Mouse (Mus musculus): ENCODE data around the gene Nfic. TPM values are rescaled to one million over a fixed set of nuclear protein-coding genes. Genes with fewer than 3 reads are reported as not detected.

Nfic gene
- total RNA-seq, 2 experiments from 2014 or later: 6.2 to 51.4 TPM

DNA sequence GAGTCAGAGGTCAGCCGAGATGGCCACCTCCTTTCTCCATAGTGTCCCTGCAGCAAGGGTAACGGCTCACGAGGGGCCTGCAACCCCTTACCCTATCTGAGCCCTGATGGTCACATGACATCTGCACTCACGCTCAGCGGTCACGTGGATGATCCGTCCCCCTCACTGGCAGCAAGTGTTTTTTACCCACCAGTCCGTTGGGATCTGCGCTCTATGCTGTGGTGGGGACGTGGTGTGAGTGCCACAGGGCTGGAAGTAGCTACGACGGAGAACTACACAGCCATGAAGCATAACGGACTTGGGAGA lies 47.1 kb downstream of the Nfic start:
- ATAC-seq (ENCODE audit: poor library complexity, severe bottlenecking): no peak

DNA sequence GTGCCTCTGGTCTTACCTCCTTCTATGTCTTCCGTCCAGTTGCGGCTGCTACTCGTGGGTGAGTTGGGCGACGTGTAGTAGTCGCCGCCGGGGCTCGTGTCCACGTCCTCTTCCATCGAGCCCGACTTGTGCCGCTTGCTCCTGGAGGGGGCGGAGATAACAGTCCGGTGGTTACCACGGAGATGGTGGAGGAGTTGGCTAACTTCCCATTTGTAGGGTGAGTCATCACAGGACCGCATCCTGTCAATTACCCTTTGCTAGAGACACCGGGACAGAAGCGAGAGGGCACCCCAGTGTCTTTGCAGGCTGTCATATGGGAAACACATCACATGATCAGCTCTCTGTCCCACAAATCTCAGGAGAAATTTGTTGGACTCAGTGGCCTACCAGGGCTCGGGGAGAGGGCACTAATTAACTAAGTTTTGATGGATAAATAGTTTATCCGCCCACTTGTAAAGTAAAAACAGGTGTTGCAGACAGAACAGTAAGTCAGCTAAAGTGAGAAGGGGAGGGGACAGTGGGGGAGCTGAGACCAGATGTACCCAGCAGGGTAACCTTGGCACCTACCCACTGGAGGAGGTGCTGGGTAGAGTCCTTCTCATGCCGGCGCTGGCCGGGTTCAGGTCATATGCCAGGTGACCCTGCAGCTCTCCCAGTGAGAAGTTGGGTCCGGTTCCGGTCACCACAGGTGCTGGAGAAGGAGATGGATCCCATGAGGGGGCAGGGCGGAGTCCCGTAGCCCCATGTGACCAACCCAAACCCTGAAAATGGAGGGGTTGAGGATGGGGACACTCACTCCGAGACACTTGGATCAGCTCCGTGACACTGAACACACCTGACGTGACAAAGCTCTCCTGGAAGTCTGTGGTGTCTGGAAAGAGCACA lies 47.7 kb downstream of the Nfic start:
- ATAC-seq (ENCODE audit: poor library complexity, severe bottlenecking): peak; percentile 75

GRCm38 (mm10) chr10:81406504-81407440 lies 48.7 kb downstream of the Nfic start:
- ATAC-seq (ENCODE audit: poor library complexity, severe bottlenecking): no peak

DNA sequence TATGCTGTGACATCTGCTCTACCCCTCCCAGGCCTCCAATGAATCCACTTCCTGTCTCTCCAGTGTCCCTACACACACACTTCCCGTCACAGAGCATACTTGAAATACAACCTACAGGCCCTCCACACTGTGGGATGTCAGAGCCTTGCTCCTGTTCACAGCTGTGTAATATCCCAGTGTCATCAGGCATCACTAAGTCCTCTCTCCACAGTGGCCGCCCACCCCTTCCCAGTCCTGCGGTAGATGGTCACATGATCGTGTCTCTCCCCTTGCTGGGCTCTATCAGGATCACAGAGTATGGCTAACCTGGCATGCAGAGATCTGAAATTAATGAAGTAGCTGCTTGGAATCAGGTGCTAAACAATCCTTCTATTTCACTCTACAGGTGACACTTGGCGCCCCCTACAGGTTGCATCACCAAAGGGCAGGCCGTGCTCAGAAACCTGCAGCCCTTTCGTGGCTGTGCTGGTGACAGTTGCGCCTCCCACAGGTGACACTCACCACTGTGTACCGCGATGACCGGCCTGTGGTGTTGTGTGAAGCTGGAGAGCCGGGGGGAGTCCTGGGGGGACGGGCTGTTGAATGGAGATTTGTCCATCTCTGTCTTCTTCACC lies 49.7 kb downstream of the Nfic start:
- ATAC-seq (ENCODE audit: poor library complexity, severe bottlenecking): peak; percentile 34

- peak; percentile 60 for ATAC-seq (ENCODE audit: poor library complexity, severe bottlenecking)
Observed at GRCm38 (mm10) chr10:81404720-81405119, 50.7 kb downstream of the Nfic start.

DNA sequence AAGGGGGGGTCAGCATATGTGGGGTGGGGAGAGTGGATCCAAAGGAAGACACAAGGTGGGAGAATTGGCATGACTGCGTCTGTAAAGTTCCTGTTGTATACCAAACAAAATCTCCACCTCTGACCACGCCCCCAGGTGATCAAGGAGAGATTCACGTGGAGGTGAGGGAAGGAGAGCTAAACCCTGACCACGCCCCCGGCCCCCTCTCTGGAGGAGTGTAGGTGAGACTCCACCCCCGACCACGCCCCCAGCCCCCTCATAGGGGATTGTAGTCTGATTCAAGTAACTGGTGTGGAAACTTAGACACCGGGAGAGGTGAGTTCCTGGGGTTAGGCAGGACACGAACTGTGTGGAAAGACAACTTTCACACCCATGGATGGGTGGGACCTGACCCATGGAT lies 51.4 kb downstream of the Nfic start:
- no peak for ATAC-seq (ENCODE audit: poor library complexity, severe bottlenecking)

DNA sequence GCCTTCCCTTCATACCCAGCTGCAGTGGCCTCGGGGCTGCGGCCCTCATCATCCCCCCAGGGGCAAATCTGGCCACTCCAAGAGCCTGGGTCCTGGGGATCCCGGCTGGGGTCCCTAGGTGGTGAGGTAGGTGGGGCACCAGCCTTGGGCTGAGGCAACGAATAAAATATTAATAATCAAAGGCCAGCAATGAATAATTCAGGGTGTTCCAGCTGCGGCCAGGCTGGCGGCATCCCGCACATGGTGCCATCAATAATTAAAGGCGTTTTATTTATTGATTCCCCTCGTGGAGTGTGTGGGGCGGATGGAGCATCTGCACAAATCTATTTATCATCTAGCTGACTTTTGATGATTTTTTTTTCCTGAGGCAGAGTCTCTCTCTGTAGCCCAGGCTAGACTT lies 51.9 kb downstream of the Nfic start:
- no peak for ATAC-seq (ENCODE audit: poor library complexity, severe bottlenecking)

GRCm38 (mm10) chr10:81402227-81402765 lies 53.1 kb downstream of the Nfic start:
- ATAC-seq (ENCODE audit: poor library complexity, severe bottlenecking): no peak

DNA sequence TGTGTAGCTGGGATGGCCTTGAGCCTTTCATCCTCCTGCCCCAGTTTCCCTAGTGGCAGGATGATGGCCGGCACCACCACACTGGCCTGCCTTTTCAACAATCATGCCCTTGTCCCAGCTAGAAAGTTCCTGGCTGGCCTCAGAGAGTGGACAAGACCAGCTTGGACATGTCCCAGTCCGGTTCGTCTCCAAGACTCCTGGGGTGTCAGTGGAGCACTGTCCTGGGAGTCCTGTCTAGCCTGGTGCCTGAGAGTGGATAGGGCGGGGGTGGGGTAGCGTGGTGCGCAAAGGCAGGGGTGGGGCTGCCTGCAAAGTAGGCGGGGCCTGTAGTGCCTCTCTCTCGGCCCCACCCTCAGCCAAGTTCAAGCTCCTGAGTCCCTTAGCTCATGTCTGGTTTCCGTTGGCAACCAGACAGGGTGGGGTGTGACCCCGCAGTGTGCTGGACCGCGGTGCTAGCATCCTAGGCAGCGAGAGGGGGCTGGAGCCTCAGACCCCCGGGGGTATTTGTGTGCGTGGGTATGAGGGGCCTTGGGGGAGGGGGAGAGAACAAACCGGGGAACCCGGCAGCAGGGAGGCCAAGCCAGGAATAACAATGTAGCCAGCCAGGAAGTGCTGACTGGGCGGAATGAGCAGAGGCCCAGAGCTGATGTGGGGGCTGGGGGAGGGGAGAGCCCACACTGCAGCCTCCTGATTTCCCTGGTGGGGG lies 53.8 kb downstream of the Nfic start:
- 0 out of 2 replicates have a peak, but pooled peaks have one; percentile 19 for ATAC-seq (ENCODE audit: poor library complexity, severe bottlenecking)

DNA sequence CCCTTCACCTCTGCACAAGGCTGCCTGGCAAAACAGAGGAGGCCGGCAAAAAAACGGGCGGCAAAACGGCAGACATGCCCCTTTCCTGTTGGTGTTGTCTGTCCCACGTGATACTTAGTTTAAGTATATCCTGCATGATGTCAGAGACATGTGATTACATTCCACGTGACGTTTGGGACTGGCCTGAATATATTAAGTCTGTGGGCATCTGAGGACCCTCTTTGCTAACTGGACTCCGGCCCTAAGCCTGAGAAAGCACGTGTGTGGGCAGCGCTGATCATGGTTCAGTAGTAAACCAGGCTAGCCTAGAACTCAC lies 54.3 kb downstream of the Nfic start:
- ATAC-seq (ENCODE audit: poor library complexity, severe bottlenecking): no peak

DNA sequence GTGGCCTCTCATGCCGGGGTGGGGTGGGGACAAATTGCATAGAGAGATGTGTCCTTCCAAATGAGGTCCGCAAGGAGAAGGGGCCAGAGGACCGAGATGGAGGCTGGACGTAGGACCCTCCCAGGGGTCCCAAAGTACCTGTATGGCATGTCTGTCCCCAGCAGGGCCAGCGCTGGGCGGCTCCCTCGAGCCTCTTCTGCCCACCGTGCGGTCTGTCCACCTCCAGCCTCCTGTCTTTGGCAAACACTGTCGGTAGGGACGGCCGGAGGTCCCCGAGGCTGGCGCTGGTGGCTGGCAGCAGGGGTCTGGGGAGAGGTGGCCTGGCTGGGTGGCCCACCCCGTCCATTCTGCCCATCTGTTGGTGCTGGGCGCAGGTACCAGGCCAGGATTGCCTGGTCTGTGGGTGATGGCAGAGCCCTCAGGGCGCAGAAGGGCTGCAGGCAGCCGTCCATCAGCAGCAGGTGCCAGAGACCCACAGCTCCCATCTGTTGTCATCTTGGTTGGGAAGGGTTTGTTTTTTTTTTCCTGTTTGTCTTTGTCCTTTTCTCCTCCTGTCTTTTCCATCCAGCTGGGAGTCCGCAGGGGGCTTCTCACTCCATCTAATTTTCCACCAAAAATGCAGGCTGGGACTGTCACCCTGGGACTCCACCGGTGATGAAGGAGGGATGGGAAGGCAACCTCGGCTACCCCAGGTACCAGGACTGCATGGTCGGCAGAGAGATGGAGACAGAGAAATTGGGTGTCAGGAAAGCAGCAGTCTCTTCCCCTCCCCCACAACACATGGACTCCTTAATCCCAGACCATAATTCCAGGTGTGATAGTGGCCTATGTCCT lies 54.8 kb downstream of the Nfic start:
- no peak for ATAC-seq (ENCODE audit: poor library complexity, severe bottlenecking)

- no peak for ATAC-seq (ENCODE audit: poor library complexity, severe bottlenecking)
Observed at GRCm38 (mm10) chr10:81399798-81400308, 55.6 kb downstream of the Nfic start.

DNA sequence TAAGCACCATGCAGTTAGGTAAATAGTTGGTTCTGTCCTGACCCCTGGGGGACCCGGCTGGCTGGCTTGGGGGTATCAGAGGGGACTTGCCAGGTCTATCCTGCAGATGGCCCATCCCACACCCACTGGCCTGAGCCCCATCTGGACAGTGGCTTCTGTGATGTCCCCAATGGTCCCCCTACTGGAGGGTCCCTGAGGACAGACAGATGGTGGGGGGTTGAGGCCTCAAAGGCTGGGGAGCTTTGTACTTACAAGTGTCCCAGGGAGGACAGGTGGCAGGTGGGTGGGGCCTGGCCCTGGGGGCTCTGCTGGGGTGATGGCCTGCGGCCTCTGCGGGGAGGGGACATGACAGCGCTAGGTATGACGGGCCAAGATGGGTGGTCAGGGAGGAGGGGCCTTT lies 56.1 kb downstream of the Nfic start:
- no peak for ATAC-seq (ENCODE audit: poor library complexity, severe bottlenecking)

DNA sequence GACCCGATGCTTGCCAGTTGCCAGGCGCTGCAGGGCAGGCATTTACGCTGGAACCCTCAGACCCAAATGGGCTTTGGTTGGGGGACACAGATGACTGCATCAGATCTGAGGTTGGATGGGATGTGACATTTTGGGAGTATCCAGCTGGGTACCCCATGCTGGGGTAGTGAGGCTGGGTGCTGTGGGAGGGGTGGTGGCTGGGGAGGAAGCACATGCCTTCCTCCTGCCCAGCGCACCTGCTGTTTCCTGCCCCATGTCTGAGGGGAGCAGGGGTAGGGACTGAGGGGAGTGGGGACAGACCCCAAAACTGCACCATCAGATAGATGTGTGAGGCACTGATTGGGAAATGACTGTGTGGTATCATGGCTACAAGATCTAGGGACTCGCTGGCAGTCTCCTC lies 58.7 kb downstream of the Nfic start:
- no peak for ATAC-seq (ENCODE audit: poor library complexity, severe bottlenecking)

DNA sequence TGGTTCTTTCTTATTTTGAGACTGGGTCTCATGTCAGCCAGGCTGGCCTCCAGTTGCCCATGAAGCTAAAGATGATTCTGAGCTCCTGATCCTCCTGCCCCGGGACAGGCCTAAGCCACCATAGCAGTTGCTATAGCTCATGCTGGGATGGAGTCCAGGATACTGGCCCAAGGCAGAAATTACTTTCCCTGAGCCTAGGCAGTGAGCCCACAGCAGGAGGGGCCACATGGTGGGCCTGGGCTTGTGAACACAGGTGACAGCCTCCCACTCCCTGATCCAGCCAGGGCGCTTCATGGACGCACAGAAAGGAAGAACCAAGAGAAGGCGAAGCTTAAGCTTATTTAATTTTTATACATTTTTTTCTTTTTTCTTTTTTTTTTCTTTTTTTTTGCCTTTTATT lies 59.6 kb downstream of the Nfic start:
- no peak for ATAC-seq (ENCODE audit: poor library complexity, severe bottlenecking)

- peak; percentile 78 for ATAC-seq (ENCODE audit: poor library complexity, severe bottlenecking)
Observed at GRCm38 (mm10) chr10:81395127-81395526, 60.3 kb downstream of the Nfic start.

- ATAC-seq (ENCODE audit: poor library complexity, severe bottlenecking): peak; percentile 41
Observed at GRCm38 (mm10) chr10:81393456-81394063, 61.9 kb downstream of the Nfic start.

- ATAC-seq (ENCODE audit: poor library complexity, severe bottlenecking): no peak
Observed at GRCm38 (mm10) chr10:81392781-81393185, 62.7 kb downstream of the Nfic start, which contains the start of gene Smim24. Gene Smim24 (plus strand): TSS chr10:81393051.

- ATAC-seq (ENCODE audit: poor library complexity, severe bottlenecking): no peak
Observed at GRCm38 (mm10) chr10:81392270-81392669, 63.2 kb downstream of the Nfic start.
